ENCODE assay signal across 17 mouse cellular contexts in genomic region chr15:61596318-61596717, GRCm38 (mm10).
DNase-seq lines count a peak whose midpoint lies in the region; ATAC-seq and TF ChIP-seq lines count a peak whose summit lies in the region.
"Had no signal": no experiment of that assay in that cellular context is flagged by ENCODE, and none has a peak within 500 bp of the region (broad histone marks: within the 10 kb centered on the region; RNA-seq: fewer than 3 reads in every experiment).

No protein-coding gene starts in this region.

- TF ChIP-seq CTCF in midbrain, postnatal 0 days (IDR thresholded peaks at IDR 0.05), result no peak

- no peak overlapping the region for H3K27ac ChIP-seq in midbrain, postnatal 0 days (ENCODE audit: low read depth, low read length)
- H3K27ac ChIP-seq in midbrain, embryonic 10.5 days (replicated peaks), result no peak overlapping the region
- H3K27ac ChIP-seq: embryonic facial prominence, embryonic 15.5 days; limb, embryonic 12.5 days; liver, embryonic 14.5 days had no signal

- H3K9me3 ChIP-seq in midbrain, postnatal 0 days (ENCODE audit: low read length), result no peaks in the 10 kb centered on the region
- no peaks in the 10 kb centered on the region for H3K9me3 ChIP-seq in midbrain, embryonic 10.5 days (replicated peaks)
- H3K9me3 ChIP-seq: embryonic facial prominence, embryonic 15.5 days; limb, embryonic 12.5 days had no signal

- no peak overlapping the region for H3K9ac ChIP-seq in midbrain, postnatal 0 days (replicated peaks; ENCODE audit: low read length, poor library complexity, severe bottlenecking)
- H3K9ac ChIP-seq: embryonic facial prominence, embryonic 15.5 days; limb, embryonic 12.5 days; liver, embryonic 14.5 days had no signal

- no peak overlapping the region for H3K4me3 ChIP-seq in midbrain, postnatal 0 days (ENCODE audit: low read depth, low read length)
- H3K4me3 ChIP-seq in midbrain, embryonic 10.5 days, result no peak overlapping the region
- H3K4me3 ChIP-seq: embryonic facial prominence, embryonic 15.5 days; limb, embryonic 12.5 days had no signal

- H3K36me3 ChIP-seq in midbrain, postnatal 0 days (ENCODE audit: insufficient read depth, low read length), result no peaks in the 10 kb centered on the region
- H3K36me3 ChIP-seq in midbrain, embryonic 10.5 days, result no peaks in the 10 kb centered on the region
- H3K36me3 ChIP-seq: embryonic facial prominence, embryonic 15.5 days; limb, embryonic 12.5 days had no signal

- no peaks in the 10 kb centered on the region for H3K4me1 ChIP-seq in midbrain, postnatal 0 days (ENCODE audit: insufficient read depth, low read length)
- no peaks in the 10 kb centered on the region for H3K4me1 ChIP-seq in midbrain, embryonic 10.5 days
- H3K4me1 ChIP-seq: embryonic facial prominence, embryonic 15.5 days; limb, embryonic 12.5 days had no signal

- 56% methylated on average over 4 of the region's 4 CpGs for whole genome bisulfite sequencing in midbrain, postnatal 0 days
- WGBS in midbrain, embryonic 10.5 days, result 75% methylated on average over 4 of the region's 4 CpGs

- DNase-seq in cerebellum, adult 8-10 months, result no peak
- DNase-seq in midbrain, postnatal 0 days (ENCODE audit: low spot score), result peak; percentile 76
- DNase-seq in midbrain, embryonic 10.5 days (ENCODE audit: low spot score), result no peak
- DNase-seq in embryo, embryonic 10.5 days (ENCODE audit: low spot score), result peak; percentile 42
- no peak for DNase-seq in right cerebral cortex, postnatal 14 days
- DNase-seq in layer of hippocampus, postnatal 10 days (ENCODE audit: low spot score in 2 of 2), result no peak
- DNase-seq: adrenal gland, postnatal 10 days; kidney, adult 8-10 months; lung, postnatal 10 days; right cerebral cortex, postnatal 4 days; thymus, adult 18-20 months had no signal

- H3K4me2 ChIP-seq in midbrain, postnatal 0 days (ENCODE audit: low read depth, low read length, poor library complexity, severe bottlenecking), result no peak overlapping the region
- H3K4me2 ChIP-seq: embryonic facial prominence, embryonic 15.5 days; limb, embryonic 12.5 days; midbrain, embryonic 11.5 days had no signal

- ATAC-seq in cerebellum, adult (ENCODE audit: insufficient number of reproducible peaks, low FRiP score, low TSS enrichment), result peak; percentile 62; the same call in 1 of the 2 replicates
- ATAC-seq in midbrain, postnatal 0 days (ENCODE audit: low FRiP score), result no peak
- no peak for ATAC-seq in megakaryocyte-erythroid progenitor cell, adult 5-6 weeks (replicated peaks; ENCODE audit: low FRiP score, low TSS enrichment, poor library complexity, severe bottlenecking)

- H3K27me3 ChIP-seq in midbrain, postnatal 0 days (ENCODE audit: insufficient read depth, low read length), result no peaks in the 10 kb centered on the region
- no peaks in the 10 kb centered on the region for H3K27me3 ChIP-seq in midbrain, embryonic 10.5 days (ENCODE audit: low read depth, poor library complexity, severe bottlenecking)
- H3K27me3 ChIP-seq: embryonic facial prominence, embryonic 15.5 days; limb, embryonic 12.5 days had no signal

Comparison
In these comparisons a context has a peak if more than half of its experiments do, and no peak if none do; other contexts are left out.
1. DNase-seq: peak in midbrain, postnatal 0 days (single experiment) and embryo, embryonic 10.5 days (single experiment); none in cerebellum, adult 8-10 months (single experiment), midbrain, embryonic 10.5 days (single experiment), right cerebral cortex, postnatal 14 days (single experiment) and layer of hippocampus, postnatal 10 days (0 of 2).